ENCODE assay signal across 17 mouse cellular contexts in genomic region chr2:82113148-82113547, GRCm38 (mm10).
"Had no signal": no experiment of that assay in that cellular context is flagged by ENCODE, and none has a peak within 500 bp of the region (broad histone marks: within the 10 kb centered on the region; RNA-seq: fewer than 3 reads in every experiment).

No protein-coding gene starts in this region.

- DNase-seq: retina, postnatal 1 day; right cerebral cortex, adult 18-20 months; right cerebral cortex, postnatal 14 days; right cerebral cortex, postnatal 25 days; right cerebral cortex, postnatal 4 days; spleen, adult 18-20 months; thymus, adult 18-20 months; thymus, adult 2 months; thymus, postnatal 14 days; thymus, postnatal 25 days; thymus, postnatal 36 days; thymus, postnatal 4 days had no signal

- H3K4me3 ChIP-seq: neural tube, embryonic 12.5 days; neural tube, embryonic 13.5 days; neural tube, embryonic 15.5 days; stomach, embryonic 15.5 days had no signal

- H3K27ac ChIP-seq: neural tube, embryonic 12.5 days; neural tube, embryonic 13.5 days; neural tube, embryonic 15.5 days; stomach, embryonic 15.5 days; stomach, postnatal 0 days had no signal
